Mouse (Mus musculus) testis, adult 2 months (tissue): ENCODE data around the gene Afg3l1.

Experiments
- CTCF ChIP-seq: fragments of 200-500 bp; IDR thresholded peaks from 2 replicates; pipeline ENCODE4 v1.5.1; 2012; ENCODE audit warnings: low read depth, mild to moderate bottlenecking, inconsistent platforms, low read length, moderate library complexity; ENCODE audit not compliant: control insufficient read depth, insufficient read depth, insufficient replicate concordance
- POLR2A ChIP-seq: fragments of 200-500 bp; IDR thresholded peaks from 2 replicates; pipeline ENCODE4 v1.6.1; 2012; ENCODE audit warnings: low read depth, mild to moderate bottlenecking, inconsistent platforms, low read length, moderate library complexity; ENCODE audit not compliant: control insufficient read depth

GRCm38 (mm10) chr8:123514781-123515539 lies 37.3 kb downstream of the Afg3l1 start, which contains the start of gene Dbndd1:
- TF ChIP-seq POLR2A (no peak), CTCF (no peak)
